Mouse (Mus musculus) heart, embryonic 11.5 days (tissue): Measurements from ENCODE around the gene Ccne1. TPM values are rescaled to one million over a fixed set of nuclear protein-coding genes. Genes with fewer than 3 reads are reported as not detected.

Experiments used
- ATAC-seq: fragments of 200-750 bp; cut with Nextera tagmentation; replicated peaks from 2 replicates; pipeline ENCODE4 v1.8.0; 2017; ENCODE audit warnings: moderate library complexity; ENCODE audit not compliant: insufficient number of reproducible peaks, low FRiP score, low TSS enrichment
- H3K27ac ChIP-seq: fragments of 300-500 bp; sonication (generic); 2 replicates; pipeline ENCODE4 v1.5.1; 2014; ENCODE audit warnings: mild to moderate bottlenecking, low read depth, low read length
- H3K27me3 ChIP-seq: fragments of 300-500 bp; sonication (generic); 2 replicates; pipeline ENCODE4 v1.6.1; 2014; ENCODE audit warnings: mild to moderate bottlenecking, low read length, mixed read lengths; ENCODE audit not compliant: control insufficient read depth, insufficient read depth
- H3K36me3 ChIP-seq: fragments of 300-500 bp; sonication (generic); 2 replicates; pipeline ENCODE4 v1.6.1; 2014; ENCODE audit warnings: mild to moderate bottlenecking, low read length, moderate library complexity, mixed read lengths; ENCODE audit not compliant: control insufficient read depth, insufficient read depth
- H3K4me1 ChIP-seq: fragments of 300-500 bp; sonication (generic); 2 replicates; pipeline ENCODE4 v1.6.1; 2014; ENCODE audit warnings: low read length; ENCODE audit not compliant: control insufficient read depth, insufficient read depth
- H3K4me2 ChIP-seq: fragments of 300-500 bp; sonication (generic); 2 replicates; pipeline ENCODE4 v1.6.1; 2014; ENCODE audit warnings: mild to moderate bottlenecking, moderate library complexity
- H3K4me3 ChIP-seq: fragments of 300-500 bp; sonication (generic); 2 replicates; pipeline ENCODE4 v1.5.1; 2014; ENCODE audit warnings: low read depth, low read length
- H3K9ac ChIP-seq: fragments of 300-500 bp; sonication (generic); 2 replicates; pipeline ENCODE4 v1.6.1; 2014; ENCODE audit warnings: mild to moderate bottlenecking, low read depth, low read length, moderate library complexity
- H3K9me3 ChIP-seq: fragments of 300-500 bp; sonication (generic); replicated peaks from 2 replicates; pipeline ENCODE4 v1.6.1; 2016; ENCODE audit warnings: low read length; ENCODE audit not compliant: control insufficient read depth
- WGBS: fragments of 180-500 bp; shearing (Covaris S2); extraction: QIAGEN DNeasy Blood & Tissue Kit; methylation state at CpG from one replicate; pipeline ENCODE4 v1.1.7; 2014; ENCODE audit not compliant: insufficient replicate concordance; 5-methylcytosine and 5-hydroxymethylcytosine counted together
- polyA plus RNA-seq: library from polyadenylated mRNA; unstranded; fragments of >200 nt; fragmentation: Nextera tagmentation; extraction: Ambion mirVana; gene quantifications from 2 replicates; pipeline ENCODE4 v1.2.1, GENCODE M21; 2014

The Ccne1 gene
- polyA plus RNA-seq, 1 experiment from 2014 or later: 54.3 TPM

DNA sequence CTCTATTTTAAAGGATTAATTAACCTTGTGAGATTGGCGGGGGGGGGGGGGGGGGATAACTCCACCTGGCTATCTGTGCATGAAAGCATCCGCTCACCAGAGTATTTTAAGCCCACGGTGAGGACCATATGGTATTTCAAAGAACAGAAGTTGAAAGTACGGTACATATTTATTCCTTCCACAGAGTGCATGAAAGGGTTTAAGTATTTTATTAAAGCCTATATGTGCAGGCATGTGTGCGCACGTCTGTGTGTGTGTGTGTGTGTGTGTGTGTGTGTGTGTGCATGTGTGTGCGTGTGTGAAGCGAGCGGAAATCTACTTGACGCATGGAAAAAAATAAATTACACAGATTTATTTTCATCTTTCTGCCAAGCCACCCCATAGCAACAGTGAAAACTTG lies 32.4 kb downstream of the Ccne1 start:
- Histone ChIP-seq H3K9ac (0 out of 2 replicates have a peak overlapping the region, but pooled peaks have one; percentile 58), H3K4me3 (peak overlapping the region; percentile 23), H3K9me3 (no peaks in the 10 kb centered on the region), H3K27ac (no peak overlapping the region), H3K27me3 (no peaks in the 10 kb centered on the region), H3K36me3 (no peaks in the 10 kb centered on the region), H3K4me2 (peak overlapping the region; percentile 60), H3K4me1 (no peaks in the 10 kb centered on the region)
- WGBS: 50% methylated on average over 10 of the region's 10 CpGs
- ATAC-seq: no peak

- ATAC-seq: no peak
- no peaks in the 10 kb centered on the region for H3K4me1 ChIP-seq
- H3K27me3 ChIP-seq: no peaks in the 10 kb centered on the region
- H3K27ac ChIP-seq: no peak overlapping the region
- no peaks in the 10 kb centered on the region for H3K36me3 ChIP-seq
- 0 out of 2 replicates have a peak overlapping the region, but pooled peaks have one; percentile 58 for H3K9ac ChIP-seq
- H3K4me3 ChIP-seq: peak overlapping the region; percentile 23
- WGBS: 2% methylated on average over 14 of the region's 14 CpGs
- H3K4me2 ChIP-seq: peak overlapping the region; percentile 60
- H3K9me3 ChIP-seq: no peaks in the 10 kb centered on the region
Measured at GRCm38 (mm10) chr7:38074514-38074913, 32.8 kb downstream of the Ccne1 start.

DNA sequence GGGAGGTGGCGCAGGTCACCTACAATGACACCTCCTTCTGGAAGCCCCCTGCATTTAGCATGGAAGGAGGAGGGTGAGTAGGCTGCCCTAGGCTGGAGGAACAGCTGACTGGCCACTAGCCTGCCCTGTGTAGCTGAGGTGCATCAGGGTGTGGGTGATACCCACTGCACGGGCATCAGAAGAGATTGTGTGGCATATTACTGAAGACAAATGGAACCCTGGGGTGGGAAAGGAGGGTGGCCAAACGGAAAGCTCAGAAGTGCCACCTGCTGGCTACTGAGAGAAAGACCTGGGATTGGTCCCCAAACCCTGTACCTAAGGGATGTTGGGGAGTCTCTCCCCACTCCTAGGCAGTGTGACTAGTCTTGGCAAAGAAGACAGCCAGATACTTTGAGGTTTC lies 33.6 kb downstream of the Ccne1 start:
- Histone ChIP-seq H3K4me2 (no peak overlapping the region; the same call in 1 of the 2 replicates), H3K4me3 (no peak overlapping the region), H3K9ac (no peak overlapping the region), H3K9me3 (no peaks in the 10 kb centered on the region), H3K4me1 (no peaks in the 10 kb centered on the region), H3K27ac (no peak overlapping the region), H3K36me3 (no peaks in the 10 kb centered on the region), H3K27me3 (no peaks in the 10 kb centered on the region)
- WGBS: 21% methylated on average over 3 of the region's 3 CpGs
- ATAC-seq: 0 out of 2 replicates have a peak, but pooled peaks have one; percentile 49

DNA sequence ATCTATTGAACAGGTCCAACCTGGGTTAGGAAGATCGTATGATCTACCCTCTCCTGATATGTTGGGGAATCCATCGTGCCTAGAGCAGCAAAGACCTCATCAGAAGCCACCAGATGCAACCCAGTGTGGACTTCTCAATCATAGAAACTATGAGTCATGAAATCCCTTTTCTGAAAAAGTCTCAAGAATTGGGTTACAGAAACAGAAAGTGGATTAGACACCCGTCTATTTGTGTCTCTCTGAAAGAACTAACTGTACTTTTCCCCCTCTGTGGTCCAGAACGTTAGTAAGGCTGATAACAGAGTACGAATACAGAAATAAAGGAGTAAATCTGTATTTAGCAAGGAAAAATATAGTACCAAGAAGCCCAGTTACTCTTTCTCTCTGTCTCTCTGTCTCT lies 36.3 kb downstream of the Ccne1 start:
- no peak for ATAC-seq
- WGBS: 70% methylated on average over 5 of the region's 5 CpGs
- H3K9me3 ChIP-seq: no peaks in the 10 kb centered on the region

GRCm38 (mm10) chr7:38070663-38071062 lies 36.7 kb downstream of the Ccne1 start:
- Histone ChIP-seq H3K4me1 (no peaks in the 10 kb centered on the region), H3K4me3 (no peak overlapping the region)
- no peak for ATAC-seq

More for the DNA sequence above, 36.3 kb downstream of the Ccne1 start:
- H3K4me3 ChIP-seq: no peak overlapping the region
- no peak overlapping the region for H3K4me2 ChIP-seq
- H3K36me3 ChIP-seq: no peaks in the 10 kb centered on the region
- H3K9ac ChIP-seq: no peak overlapping the region
- no peaks in the 10 kb centered on the region for H3K27me3 ChIP-seq
- H3K4me1 ChIP-seq: no peaks in the 10 kb centered on the region
- no peak overlapping the region for H3K27ac ChIP-seq

DNA sequence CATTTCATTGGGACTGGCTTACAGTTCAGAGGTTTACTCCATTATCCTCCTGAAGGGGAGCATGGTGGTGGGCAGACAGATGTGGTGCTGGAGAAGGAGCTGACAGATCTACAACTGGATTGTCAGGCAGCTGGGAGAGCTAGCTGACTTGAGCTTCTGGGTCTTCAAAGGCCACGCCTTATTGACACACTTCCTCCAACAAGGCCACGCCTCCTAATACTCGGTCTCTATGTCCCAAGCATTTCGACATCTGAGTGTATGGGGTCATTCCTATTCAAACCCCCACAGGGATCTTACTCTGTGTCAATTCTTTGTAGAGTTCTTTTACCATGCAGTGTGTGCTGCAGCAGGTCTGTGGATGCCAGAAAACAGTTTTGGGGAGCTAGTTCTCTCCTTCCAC lies 42.9 kb downstream of the Ccne1 start:
- no peak overlapping the region for H3K27ac ChIP-seq
- H3K27me3 ChIP-seq: no peaks in the 10 kb centered on the region
- H3K4me2 ChIP-seq: no peak overlapping the region
- H3K36me3 ChIP-seq: no peaks in the 10 kb centered on the region
- 42% methylated on average over 4 of the region's 4 CpGs for WGBS
- H3K9ac ChIP-seq: no peak overlapping the region
- ATAC-seq: no peak
- no peak overlapping the region for H3K4me3 ChIP-seq
- no peaks in the 10 kb centered on the region for H3K9me3 ChIP-seq
- H3K4me1 ChIP-seq: no peaks in the 10 kb centered on the region

More at GRCm38 (mm10) chr7:38070663-38071062, 36.7 kb downstream of the Ccne1 start:
- Histone ChIP-seq H3K9me3 (no peaks in the 10 kb centered on the region), H3K9ac (no peak overlapping the region), H3K4me2 (no peak overlapping the region), H3K27ac (no peak overlapping the region), H3K27me3 (no peaks in the 10 kb centered on the region), H3K36me3 (no peaks in the 10 kb centered on the region)
- 34% methylated on average over 2 of the region's 2 CpGs for WGBS

GRCm38 (mm10) chr7:38061060-38061970 lies 46.0 kb downstream of the Ccne1 start:
- no peaks in the 10 kb centered on the region for H3K27me3 ChIP-seq
- WGBS: 2% methylated on average over 53 of the region's 57 CpGs
- peak overlapping the region; percentile 85 for H3K4me2 ChIP-seq
- H3K9me3 ChIP-seq: no peaks in the 10 kb centered on the region
- ATAC-seq: peak; percentile 86
- H3K36me3 ChIP-seq: no peaks in the 10 kb centered on the region
- H3K27ac ChIP-seq: no peak overlapping the region
- H3K4me3 ChIP-seq: peak overlapping the region; percentile 50
- peaks cover 7% of the 10 kb centered on the region; the same call in 1 of the 2 replicates for H3K4me1 ChIP-seq
- peak overlapping the region; percentile 75 for H3K9ac ChIP-seq

- WGBS: 62% methylated on average over 8 of the region's 8 CpGs
- Histone ChIP-seq H3K4me1 (peaks cover 7% of the 10 kb centered on the region; the same call in 1 of the 2 replicates), H3K27ac (no peak overlapping the region), H3K4me2 (no peak overlapping the region), H3K27me3 (no peaks in the 10 kb centered on the region), H3K36me3 (no peaks in the 10 kb centered on the region), H3K9ac (no peak overlapping the region), H3K4me3 (no peak overlapping the region), H3K9me3 (no peaks in the 10 kb centered on the region)
- no peak for ATAC-seq
Measured at GRCm38 (mm10) chr7:38059636-38060330, 47.6 kb downstream of the Ccne1 start.
